Mouse (Mus musculus) embryonic fibroblast, embryonic 13.5 days (primary cell): ENCODE data around the gene Parp9.

Experiments
- CTCF ChIP-seq: IDR thresholded peaks from 2 replicates; pipeline ENCODE4 v1.5.1; 2011; ENCODE audit warnings: mild to moderate bottlenecking, control low read depth, low read length, moderate library complexity, borderline replicate concordance; ENCODE audit not compliant: insufficient read depth
- POLR2A ChIP-seq: IDR thresholded peaks from 2 replicates; pipeline ENCODE4 v1.6.1; 2011; ENCODE audit warnings: low read depth, mild to moderate bottlenecking, control low read depth, low read length, moderate library complexity

- no peak for TF ChIP-seq CTCF
- TF ChIP-seq POLR2A, result no peak
Measured at GRCm38 (mm10) chr16:35968149-35968548, 29.9 kb downstream of the Parp9 start.
